Mouse (Mus musculus) midbrain, embryonic 12.5 days (tissue): ENCODE results near the gene Gpkow. TPM values are rescaled to one million over a fixed set of nuclear protein-coding genes. Genes with fewer than 3 reads are reported as not detected.

Experiments
- ATAC-seq: fragments of 200-750 bp; cut with Nextera tagmentation; 2 replicates; pipeline ENCODE4 v1.8.0; 2017; ENCODE audit warnings: low read depth, moderate TSS enrichment, moderate library complexity; ENCODE audit not compliant: low FRiP score
- H3K27ac ChIP-seq: fragments of 300-500 bp; sonication (generic); replicated peaks from 2 replicates; pipeline ENCODE4 v1.5.1; 2016; ENCODE audit warnings: mild to moderate bottlenecking
- H3K27me3 ChIP-seq: fragments of 300-500 bp; sonication (generic); 2 replicates; pipeline ENCODE4 v1.6.1; 2016; ENCODE audit warnings: mild to moderate bottlenecking
- H3K36me3 ChIP-seq: fragments of 300-500 bp; sonication (generic); 2 replicates; pipeline ENCODE4 v1.6.1; 2016
- H3K4me1 ChIP-seq: fragments of 300-500 bp; sonication (generic); 2 replicates; pipeline ENCODE4 v1.6.1; 2016
- H3K4me2 ChIP-seq: fragments of 300-500 bp; sonication (generic); replicated peaks from 2 replicates; pipeline ENCODE4 v1.6.1; 2016; ENCODE audit warnings: mild to moderate bottlenecking, moderate library complexity
- H3K4me3 ChIP-seq: fragments of 300-500 bp; sonication (generic); 2 replicates; pipeline ENCODE4 v1.5.1; 2016; ENCODE audit warnings: mild to moderate bottlenecking
- H3K9ac ChIP-seq: fragments of 300-500 bp; sonication (generic); replicated peaks from 2 replicates; pipeline ENCODE4 v1.6.1; 2016; ENCODE audit warnings: mild to moderate bottlenecking, moderate library complexity
- H3K9me3 ChIP-seq: fragments of 300-500 bp; sonication (generic); 2 replicates; pipeline ENCODE4 v1.6.1; 2016; ENCODE audit warnings: mild to moderate bottlenecking
- whole genome bisulfite sequencing: fragments of 180-500 bp; shearing (Covaris S2); methylation state at CpG from one replicate; pipeline ENCODE4 v1.1.7; 2016; 5-methylcytosine and 5-hydroxymethylcytosine counted together
- polyA plus RNA-seq: library from polyadenylated mRNA; unstranded; fragments of >200 nt; fragmentation: Nextera tagmentation; extraction: Ambion mirVana; gene quantifications from 2 replicates; pipeline ENCODE4 v1.2.1, GENCODE M21; 2016

The Gpkow gene
- polyA plus RNA-seq, 1 experiment from 2014 or later = 45.7 TPM

- Histone ChIP-seq H3K27ac (no peak within 1 kb of the TSS), H3K4me2 (peak within 1 kb of the TSS; percentile 49), H3K4me1 (no peaks in the 10 kb centered on the region), H3K27me3 (peaks cover 6% of the 10 kb centered on the region), H3K36me3 (no peaks in the 10 kb centered on the region; the same call in 1 of the 2 replicates), H3K4me3 (peak within 1 kb of the TSS; percentile 39), H3K9me3 (no peaks in the 10 kb centered on the region), H3K9ac (peak within 1 kb of the TSS; percentile 24; the same call in 1 of the 2 replicates)
- ATAC-seq = peak; percentile 13
- WGBS = 18% methylated on average over 36 of the region's 36 CpGs
Observed at GRCm38 (mm10) chrX:7670921-7671623, 25.9 kb upstream of the Gpkow start, which contains the start of gene Plp2. Gene Plp2, minus strand, starts transcription at chrX:7671390.

GRCm38 (mm10) chrX:7672739-7673138 lies 24.2 kb upstream of the Gpkow start:
- peaks cover 6% of the 10 kb centered on the region for H3K27me3 ChIP-seq
- no peaks in the 10 kb centered on the region for H3K4me1 ChIP-seq
- ATAC-seq = no peak
- H3K9me3 ChIP-seq = no peaks in the 10 kb centered on the region
- H3K36me3 ChIP-seq = no peaks in the 10 kb centered on the region
- no peak overlapping the region for H3K27ac ChIP-seq
- H3K9ac ChIP-seq = no peak overlapping the region
- no peak overlapping the region for H3K4me3 ChIP-seq
- 54% methylated on average over 6 of the region's 6 CpGs for WGBS
- H3K4me2 ChIP-seq = no peak overlapping the region

- H3K9ac ChIP-seq = no peak overlapping the region
- H3K4me1 ChIP-seq = no peaks in the 10 kb centered on the region
- H3K27me3 ChIP-seq = peaks cover 6% of the 10 kb centered on the region
- 0 out of 2 replicates have a peak overlapping the region, but pooled peaks have one; percentile 37 for H3K4me2 ChIP-seq
- no peaks in the 10 kb centered on the region for H3K9me3 ChIP-seq
- WGBS = 39% methylated on average over 12 of the region's 12 CpGs
- H3K36me3 ChIP-seq = no peaks in the 10 kb centered on the region
- H3K4me3 ChIP-seq = no peak overlapping the region
- no peak overlapping the region for H3K27ac ChIP-seq
- ATAC-seq = no peak
Observed at GRCm38 (mm10) chrX:7673578-7674281, 23.2 kb upstream of the Gpkow start.

- peaks cover 6% of the 10 kb centered on the region for H3K27me3 ChIP-seq
- H3K9ac ChIP-seq = no peak overlapping the region
- H3K4me1 ChIP-seq = no peaks in the 10 kb centered on the region
- no peak for ATAC-seq
- H3K4me2 ChIP-seq = peak overlapping the region; percentile 37
- peak overlapping the region; percentile 19 for H3K4me3 ChIP-seq
- no peaks in the 10 kb centered on the region for H3K9me3 ChIP-seq
- WGBS = 37% methylated on average over 28 of the region's 28 CpGs
- H3K36me3 ChIP-seq = no peaks in the 10 kb centered on the region
- no peak overlapping the region for H3K27ac ChIP-seq
Observed at GRCm38 (mm10) chrX:7674284-7675000, 22.5 kb upstream of the Gpkow start.

GRCm38 (mm10) chrX:7675001-7675380 lies 21.9 kb upstream of the Gpkow start:
- Histone ChIP-seq H3K4me1 (no peaks in the 10 kb centered on the region), H3K9ac (no peak overlapping the region), H3K36me3 (no peaks in the 10 kb centered on the region), H3K27ac (no peak overlapping the region), H3K9me3 (no peaks in the 10 kb centered on the region), H3K27me3 (peaks cover 6% of the 10 kb centered on the region), H3K4me3 (peak overlapping the region; percentile 19), H3K4me2 (peak overlapping the region; percentile 37)
- 27% methylated on average over 10 of the region's 10 CpGs for WGBS
- no peak for ATAC-seq

- WGBS = 57% methylated on average over 3 of the region's 3 CpGs
- H3K27ac ChIP-seq = no peak overlapping the region
- no peak overlapping the region for H3K4me3 ChIP-seq
- no peaks in the 10 kb centered on the region for H3K4me1 ChIP-seq
- no peak overlapping the region for H3K9ac ChIP-seq
- peaks cover 4% of the 10 kb centered on the region for H3K27me3 ChIP-seq
- no peaks in the 10 kb centered on the region for H3K9me3 ChIP-seq
- ATAC-seq = no peak
- H3K36me3 ChIP-seq = no peaks in the 10 kb centered on the region
- H3K4me2 ChIP-seq = no peak overlapping the region
Observed at GRCm38 (mm10) chrX:7678986-7679385, 17.9 kb upstream of the Gpkow start.

- H3K4me3 ChIP-seq = peak overlapping the region; percentile 28
- 22% methylated on average over 27 of the region's 27 CpGs for whole genome bisulfite sequencing
Observed at GRCm38 (mm10) chrX:7679405-7680056, 17.4 kb upstream of the Gpkow start.

GRCm38 (mm10) chrX:7680057-7680412 lies 16.9 kb upstream of the Gpkow start:
- H3K4me1 ChIP-seq = no peaks in the 10 kb centered on the region
- H3K4me3 ChIP-seq = peak overlapping the region; percentile 28
- H3K9me3 ChIP-seq = no peaks in the 10 kb centered on the region
- ATAC-seq = peak; percentile 63
- no peaks in the 10 kb centered on the region for H3K36me3 ChIP-seq
- 21% methylated on average over 12 of the region's 12 CpGs for WGBS
- peaks cover under 1% of the 10 kb centered on the region for H3K27me3 ChIP-seq
- no peak overlapping the region for H3K9ac ChIP-seq
- H3K4me2 ChIP-seq = peak overlapping the region; percentile 49
- no peak overlapping the region for H3K27ac ChIP-seq

More at GRCm38 (mm10) chrX:7679405-7680056, 17.4 kb upstream of the Gpkow start:
- no peak overlapping the region for H3K9ac ChIP-seq
- no peaks in the 10 kb centered on the region for H3K9me3 ChIP-seq
- ATAC-seq = peak; percentile 93
- peaks cover 4% of the 10 kb centered on the region for H3K27me3 ChIP-seq
- peak overlapping the region; percentile 49 for H3K4me2 ChIP-seq
- H3K36me3 ChIP-seq = no peaks in the 10 kb centered on the region
- H3K4me1 ChIP-seq = no peaks in the 10 kb centered on the region
- H3K27ac ChIP-seq = no peak overlapping the region

GRCm38 (mm10) chrX:7680864-7681263 lies 16.1 kb upstream of the Gpkow start, which contains the start of gene Magix:
Gene Magix, minus strand, starts transcription at chrX:7681251.
- no peaks in the 10 kb centered on the region for H3K27me3 ChIP-seq
- no peak within 1 kb of the TSS for H3K27ac ChIP-seq
- no peaks in the 10 kb centered on the region for H3K4me1 ChIP-seq
- WGBS = 68% methylated on average over 14 of the region's 14 CpGs
- no peak for ATAC-seq
- peak within 1 kb of the TSS; percentile 49 for H3K4me2 ChIP-seq
- no peaks in the 10 kb centered on the region for H3K9me3 ChIP-seq
- no peaks in the 10 kb centered on the region for H3K36me3 ChIP-seq
- no peak within 1 kb of the TSS for H3K9ac ChIP-seq
- H3K4me3 ChIP-seq = peak within 1 kb of the TSS; percentile 28

- Histone ChIP-seq H3K9ac (no peak overlapping the region), H3K4me2 (no peak overlapping the region), H3K27me3 (no peaks in the 10 kb centered on the region), H3K36me3 (no peaks in the 10 kb centered on the region), H3K27ac (no peak overlapping the region), H3K9me3 (no peaks in the 10 kb centered on the region), H3K4me1 (no peaks in the 10 kb centered on the region), H3K4me3 (no peak overlapping the region)
- ATAC-seq = no peak
- WGBS = 79% methylated on average over 2 of the region's 2 CpGs
Observed at GRCm38 (mm10) chrX:7688321-7688720, 8.6 kb upstream of the Gpkow start.

- Histone ChIP-seq H3K4me2 (no peak overlapping the region), H3K4me3 (no peak overlapping the region), H3K9me3 (no peaks in the 10 kb centered on the region), H3K36me3 (no peaks in the 10 kb centered on the region), H3K4me1 (no peaks in the 10 kb centered on the region), H3K9ac (no peak overlapping the region), H3K27ac (no peak overlapping the region), H3K27me3 (no peaks in the 10 kb centered on the region)
- 76% methylated on average over 3 of the region's 3 CpGs for WGBS
- ATAC-seq = no peak
Observed at GRCm38 (mm10) chrX:7690486-7690885, 6.4 kb upstream of the Gpkow start.
